Mouse (Mus musculus): ENCODE measurements around the gene Ereg. TPM values are rescaled to one million over a fixed set of nuclear protein-coding genes. Genes with fewer than 3 reads are reported as not detected.

Gene Ereg
- polyA plus RNA-seq, 1 experiment from 2014 or later: 1.4 TPM

- Histone ChIP-seq H3K27me3 (replicated peaks; ENCODE audit: control insufficient read depth, insufficient read depth, low read length) (no peaks in the 10 kb centered on the region), H3K27ac (ENCODE audit: low read depth, low read length) (no peak overlapping the region), H3K4me2 (replicated peaks; ENCODE audit: low read depth) (no peak overlapping the region), H3K36me3 (ENCODE audit: control insufficient read depth, insufficient read depth) (no peaks in the 10 kb centered on the region), H3K4me1 (replicated peaks; ENCODE audit: control insufficient read depth, insufficient read depth, low read length) (no peaks in the 10 kb centered on the region), H3K4me3 (ENCODE audit: low read depth, low read length) (no peak overlapping the region), H3K9ac (ENCODE audit: low read depth, low read length) (no peak overlapping the region), H3K9me3 (ENCODE audit: control insufficient read depth) (no peaks in the 10 kb centered on the region)
- no peak for TF ChIP-seq CTCF (IDR thresholded peaks at IDR 0.05; ENCODE audit: low read depth)
- WGBS: 79% methylated on average over 2 of the region's 2 CpGs
- no peak for ATAC-seq
Observed at GRCm38 (mm10) chr5:91037756-91038155, 36.7 kb upstream of the Ereg start.

GRCm38 (mm10) chr5:91038547-91038946, 35.9 kb upstream of the Ereg start:
- no peaks in the 10 kb centered on the region for H3K27me3 ChIP-seq (replicated peaks; ENCODE audit: control insufficient read depth, insufficient read depth, low read length)
- 8% methylated on average over 2 of the region's 2 CpGs for WGBS

GRCm38 (mm10) chr5:91038963-91039362, 35.5 kb upstream of the Ereg start:
- Histone ChIP-seq H3K9me3 (ENCODE audit: control insufficient read depth) (no peaks in the 10 kb centered on the region), H3K4me1 (replicated peaks; ENCODE audit: control insufficient read depth, insufficient read depth, low read length) (no peaks in the 10 kb centered on the region), H3K27ac (ENCODE audit: low read depth, low read length) (no peak overlapping the region), H3K4me2 (replicated peaks; ENCODE audit: low read depth) (no peak overlapping the region), H3K9ac (ENCODE audit: low read depth, low read length) (no peak overlapping the region), H3K27me3 (replicated peaks; ENCODE audit: control insufficient read depth, insufficient read depth, low read length) (no peaks in the 10 kb centered on the region), H3K36me3 (ENCODE audit: control insufficient read depth, insufficient read depth) (no peaks in the 10 kb centered on the region), H3K4me3 (ENCODE audit: low read depth, low read length) (no peak overlapping the region)
- TF ChIP-seq CTCF (IDR thresholded peaks at IDR 0.05; ENCODE audit: low read depth): no peak
- no peak for ATAC-seq
- 49% methylated on average over 2 of the region's 2 CpGs for WGBS

More at GRCm38 (mm10) chr5:91038547-91038946, 35.9 kb upstream of the Ereg start:
- H3K27ac ChIP-seq (ENCODE audit: low read depth, low read length): no peak overlapping the region
- peak; percentile 99 for ATAC-seq
- no peaks in the 10 kb centered on the region for H3K9me3 ChIP-seq (ENCODE audit: control insufficient read depth)
- H3K36me3 ChIP-seq (ENCODE audit: control insufficient read depth, insufficient read depth): no peaks in the 10 kb centered on the region
- no peak overlapping the region for H3K9ac ChIP-seq (ENCODE audit: low read depth, low read length)
- no peaks in the 10 kb centered on the region for H3K4me1 ChIP-seq (replicated peaks; ENCODE audit: control insufficient read depth, insufficient read depth, low read length)
- TF ChIP-seq CTCF (IDR thresholded peaks at IDR 0.05; ENCODE audit: low read depth): peak; percentile 76
- no peak overlapping the region for H3K4me2 ChIP-seq (replicated peaks; ENCODE audit: low read depth)
- no peak overlapping the region for H3K4me3 ChIP-seq (ENCODE audit: low read depth, low read length)

DNA sequence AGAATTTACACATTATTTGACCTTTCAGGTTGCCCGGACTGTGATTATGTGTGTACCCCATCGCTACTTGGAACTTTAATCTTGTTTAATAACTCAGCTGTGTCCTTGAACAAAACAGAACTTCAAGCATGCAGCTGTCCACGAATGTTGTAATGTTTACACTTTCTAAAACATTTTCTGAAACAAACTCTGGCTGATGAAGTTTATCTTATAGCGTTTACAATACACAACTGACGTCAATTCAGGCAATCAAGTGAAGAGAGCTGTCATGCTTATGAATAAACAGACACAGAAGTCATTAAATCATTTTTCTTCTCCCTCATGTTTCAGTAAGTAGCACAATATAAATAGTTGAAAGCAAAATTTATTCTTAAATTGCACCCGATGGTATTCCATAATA, 26.4 kb upstream of the Ereg start:
- Histone ChIP-seq H3K27ac (ENCODE audit: low read depth, low read length) (no peak overlapping the region), H3K9me3 (ENCODE audit: control insufficient read depth) (no peaks in the 10 kb centered on the region), H3K36me3 (ENCODE audit: control insufficient read depth, insufficient read depth) (no peaks in the 10 kb centered on the region), H3K4me3 (ENCODE audit: low read depth, low read length) (no peak overlapping the region), H3K4me1 (replicated peaks; ENCODE audit: control insufficient read depth, insufficient read depth, low read length) (no peaks in the 10 kb centered on the region), H3K27me3 (replicated peaks; ENCODE audit: control insufficient read depth, insufficient read depth, low read length) (no peaks in the 10 kb centered on the region), H3K4me2 (replicated peaks; ENCODE audit: low read depth) (no peak overlapping the region), H3K9ac (ENCODE audit: low read depth, low read length) (no peak overlapping the region)
- ATAC-seq: no peak
- 48% methylated on average over 6 of the region's 6 CpGs for WGBS
- no peak for TF ChIP-seq CTCF (IDR thresholded peaks at IDR 0.05; ENCODE audit: low read depth)

- H3K4me1 ChIP-seq (replicated peaks; ENCODE audit: control insufficient read depth, insufficient read depth, low read length): no peaks in the 10 kb centered on the region
- no peak for ATAC-seq
- H3K36me3 ChIP-seq (ENCODE audit: control insufficient read depth, insufficient read depth): no peaks in the 10 kb centered on the region
- WGBS: 66% methylated on average over 8 of the region's 8 CpGs
- H3K27ac ChIP-seq (ENCODE audit: low read depth, low read length): no peak overlapping the region
- no peaks in the 10 kb centered on the region for H3K9me3 ChIP-seq (ENCODE audit: control insufficient read depth)
- H3K27me3 ChIP-seq (replicated peaks; ENCODE audit: control insufficient read depth, insufficient read depth, low read length): no peaks in the 10 kb centered on the region
- TF ChIP-seq CTCF (IDR thresholded peaks at IDR 0.05; ENCODE audit: low read depth): no peak
- no peak overlapping the region for H3K9ac ChIP-seq (ENCODE audit: low read depth, low read length)
- no peak overlapping the region for H3K4me2 ChIP-seq (replicated peaks; ENCODE audit: low read depth)
- no peak overlapping the region for H3K4me3 ChIP-seq (ENCODE audit: low read depth, low read length)
Observed at GRCm38 (mm10) chr5:91048397-91048796, 26.0 kb upstream of the Ereg start.

DNA sequence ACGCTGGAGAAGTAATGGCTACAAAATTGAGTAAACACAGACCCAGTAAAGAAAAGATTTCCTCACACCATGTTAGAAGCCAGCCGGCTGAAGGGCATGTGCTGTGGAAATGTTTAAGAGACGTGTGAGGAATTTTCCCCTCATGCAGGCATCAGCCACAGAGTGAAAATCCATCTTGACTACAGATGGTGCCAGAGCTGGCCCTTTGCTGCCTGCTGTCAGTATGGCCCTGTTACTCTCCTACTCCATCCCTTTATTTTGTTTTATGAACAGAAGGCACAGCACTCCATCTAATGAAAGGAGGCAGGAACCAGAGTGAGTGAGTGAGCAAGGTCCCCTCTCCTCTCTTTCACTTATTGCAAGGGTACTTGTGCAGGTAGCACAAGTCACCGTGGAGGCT, 2.1 kb upstream of the Ereg start:
- TF ChIP-seq CTCF (IDR thresholded peaks at IDR 0.05; ENCODE audit: low read depth): no peak
- Histone ChIP-seq H3K4me1 (replicated peaks; ENCODE audit: control insufficient read depth, insufficient read depth, low read length) (no peaks in the 10 kb centered on the region), H3K9ac (ENCODE audit: low read depth, low read length) (no peak overlapping the region), H3K4me3 (ENCODE audit: low read depth, low read length) (no peak overlapping the region), H3K27me3 (replicated peaks; ENCODE audit: control insufficient read depth, insufficient read depth, low read length) (no peaks in the 10 kb centered on the region; the same call in 1 of the 2 replicates), H3K9me3 (ENCODE audit: control insufficient read depth) (no peaks in the 10 kb centered on the region), H3K27ac (ENCODE audit: low read depth, low read length) (no peak overlapping the region), H3K4me2 (replicated peaks; ENCODE audit: low read depth) (no peak overlapping the region), H3K36me3 (ENCODE audit: control insufficient read depth, insufficient read depth) (no peaks in the 10 kb centered on the region)
- no peak for ATAC-seq
- WGBS: 71% methylated on average over 4 of the region's 4 CpGs

- no peak for TF ChIP-seq CTCF (IDR thresholded peaks at IDR 0.05; ENCODE audit: low read depth)
- H3K4me3 ChIP-seq (ENCODE audit: low read depth, low read length): 0 out of 2 replicates have a peak overlapping the region, but pooled peaks have one; percentile 32
- H3K4me1 ChIP-seq (replicated peaks; ENCODE audit: control insufficient read depth, insufficient read depth, low read length): no peaks in the 10 kb centered on the region
- H3K9ac ChIP-seq (ENCODE audit: low read depth, low read length): no peak overlapping the region
- no peaks in the 10 kb centered on the region for H3K9me3 ChIP-seq (ENCODE audit: control insufficient read depth)
- H3K27me3 ChIP-seq (replicated peaks; ENCODE audit: control insufficient read depth, insufficient read depth, low read length): no peaks in the 10 kb centered on the region; the same call in 1 of the 2 replicates
- no peaks in the 10 kb centered on the region for H3K36me3 ChIP-seq (ENCODE audit: control insufficient read depth, insufficient read depth)
- peak overlapping the region; percentile 66 for H3K4me2 ChIP-seq (replicated peaks; ENCODE audit: low read depth)
- 73% methylated on average over 8 of the region's 8 CpGs for WGBS
- ATAC-seq: no peak
- no peak overlapping the region for H3K27ac ChIP-seq (ENCODE audit: low read depth, low read length)
Observed at GRCm38 (mm10) chr5:91073626-91074025, 796 bp upstream of the Ereg start.
